Mouse (Mus musculus) ES-E14 (cell line): ENCODE data around the gene Psme2.

Source experiments
- CHD2 ChIP-seq: IDR thresholded peaks from 2 replicates; pipeline ENCODE4 v1.6.1; 2014; ENCODE audit warnings: mild to moderate bottlenecking, low read depth, low read length, inconsistent platforms
- HCFC1 ChIP-seq: IDR thresholded peaks from 2 replicates; pipeline ENCODE4 v1.6.1; 2012; ENCODE audit warnings: low read length, inconsistent platforms, borderline replicate concordance; ENCODE audit not compliant: insufficient read depth
- MAFK ChIP-seq: IDR thresholded peaks from 2 replicates; pipeline ENCODE4 v1.6.1; 2014; ENCODE audit warnings: mild to moderate bottlenecking, low read depth, low read length, inconsistent platforms; ENCODE audit not compliant: insufficient read depth
- ZNF384 ChIP-seq: IDR thresholded peaks from 2 replicates; pipeline ENCODE4 v1.6.1; 2012; ENCODE audit warnings: low read depth, low read length, inconsistent platforms

DNA sequence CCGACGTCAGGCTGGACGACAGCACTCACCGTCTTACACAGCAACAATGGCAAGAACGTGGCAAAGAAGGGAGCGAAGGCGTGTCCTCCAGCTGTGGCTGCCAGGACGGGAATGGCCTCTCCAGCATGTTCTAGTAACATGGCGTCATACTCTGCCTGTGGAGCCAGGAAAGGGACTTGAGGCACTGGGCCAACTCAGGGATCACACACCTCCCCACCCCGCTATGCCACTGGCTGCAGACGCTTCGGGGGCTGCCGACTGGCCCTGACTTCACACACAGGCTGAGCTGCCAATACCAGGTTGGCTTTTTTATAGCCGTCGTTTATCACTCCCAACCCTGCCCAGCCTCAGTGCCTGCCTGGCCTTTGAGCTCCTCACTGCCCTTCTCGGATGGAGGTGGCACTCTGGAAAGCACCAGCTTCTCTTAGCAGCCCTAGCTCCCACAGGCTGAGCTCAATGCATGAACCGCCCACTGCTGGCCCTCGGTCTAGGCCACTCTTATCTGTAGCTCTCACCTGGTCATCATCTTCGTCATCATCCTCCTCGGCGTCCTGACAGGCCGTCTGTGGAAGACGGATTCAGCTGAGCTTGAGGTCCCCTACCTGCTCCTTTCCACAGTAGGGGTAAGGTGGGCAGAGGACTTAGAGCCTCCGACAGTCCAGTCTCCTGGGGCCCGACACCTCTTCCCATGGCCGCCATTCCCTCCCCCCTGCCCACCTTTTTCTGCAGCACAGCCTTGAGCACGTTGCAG is 37.3 kb upstream of the Psme2 start:
- TF ChIP-seq CHD2 (no peak), HCFC1 (no peak), MAFK (no peak), ZNF384 (no peak)
